Mouse (Mus musculus): ENCODE measurements at regions not wholly inside any gene's neighbourhood (a gene's known extent, or its start where the extent isn't known, plus 50 kb on each side); places are given as distances from the start of the nearest gene placed in this dataset.
A peak's percentile ranks its signal among the peaks of the same experiment; 100 is the strongest.

GRCm38 (mm10) chr2:128241280-128241665, 115.4 kb downstream of the Bcl2l11 start:
- Histone ChIP-seq H3K27ac (peak overlapping the region; percentile 84), H3K27me3 (ENCODE audit: poor library complexity, severe bottlenecking) (no peaks in the 10 kb centered on the region), H3K4me3 (no peak overlapping the region), H3K36me3 (replicated peaks) (no peaks in the 10 kb centered on the region), H3K9me3 (no peaks in the 10 kb centered on the region), H3K4me1 (peaks cover 22% of the 10 kb centered on the region)
- 3% methylated on average over 3 of the region's 3 CpGs for WGBS
- DNase-seq (ENCODE audit: extremely low spot score, low spot score) = peak; percentile 27

GRCm38 (mm10) chr2:128245544-128245943, 119.7 kb downstream of the Bcl2l11 start:
- peak overlapping the region; percentile 60 for H3K27ac ChIP-seq
- H3K9me3 ChIP-seq = 0 out of 2 replicates have a peak, but pooled peaks cover 3% of the 10 kb centered on the region
- 82% methylated on average over 10 of the region's 10 CpGs for WGBS
- H3K4me1 ChIP-seq = peaks cover 25% of the 10 kb centered on the region
- H3K36me3 ChIP-seq (replicated peaks) = no peaks in the 10 kb centered on the region
- H3K4me3 ChIP-seq = no peak overlapping the region
- DNase-seq (ENCODE audit: extremely low spot score, low spot score) = no peak
- no peaks in the 10 kb centered on the region for H3K27me3 ChIP-seq (ENCODE audit: poor library complexity, severe bottlenecking)

DNA sequence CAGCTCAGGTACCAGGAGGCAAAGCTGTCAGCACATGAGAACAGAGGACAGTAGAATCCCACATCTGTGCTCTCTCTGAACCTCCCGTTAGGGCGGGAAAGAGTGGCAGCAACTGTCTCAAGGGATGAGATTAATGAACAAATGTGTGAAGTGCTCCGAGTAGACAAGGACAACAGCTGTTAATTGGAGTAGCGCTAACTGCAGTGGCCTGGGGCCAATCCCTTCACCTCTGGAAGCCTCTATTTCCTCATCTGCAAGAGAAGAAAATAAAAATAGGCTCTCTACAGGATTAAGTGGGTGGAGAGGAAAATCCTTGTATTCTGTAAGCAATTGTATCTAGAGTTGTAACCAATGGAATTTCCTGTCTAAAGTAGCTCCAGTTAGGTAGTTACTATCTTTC, 122.1 kb downstream of the Bcl2l11 start:
- Histone ChIP-seq H3K27ac (0 out of 2 replicates have a peak overlapping the region, but pooled peaks have one; percentile 13), H3K4me1 (peaks cover 7% of the 10 kb centered on the region; the same call in 1 of the 2 replicates), H3K27me3 (ENCODE audit: poor library complexity, severe bottlenecking) (no peaks in the 10 kb centered on the region), H3K4me3 (no peak overlapping the region), H3K9me3 (0 out of 2 replicates have a peak, but pooled peaks cover 3% of the 10 kb centered on the region), H3K36me3 (replicated peaks) (no peaks in the 10 kb centered on the region)
- 60% methylated on average over 4 of the region's 4 CpGs for WGBS
- DNase-seq (ENCODE audit: extremely low spot score, low spot score) = no peak

DNA sequence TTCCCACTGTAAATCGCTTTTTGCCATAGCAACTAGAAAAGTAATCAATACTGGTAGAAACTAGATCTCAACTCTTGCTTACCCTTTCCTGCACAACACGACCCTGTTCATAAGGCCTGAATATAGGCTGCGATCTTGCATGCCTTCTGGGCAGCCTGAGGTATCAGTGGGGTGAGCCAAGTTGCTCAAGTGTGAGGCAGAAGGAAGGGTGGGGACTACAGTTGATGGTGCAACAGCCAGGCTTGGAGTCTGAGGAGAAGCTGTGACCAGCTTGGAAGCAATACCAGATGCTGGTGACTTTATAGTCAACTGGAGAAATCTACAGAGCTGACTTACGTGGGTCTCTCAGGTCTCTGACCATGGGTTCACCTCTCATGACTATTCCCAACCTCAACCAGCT, 123.3 kb downstream of the Bcl2l11 start:
- H3K27ac ChIP-seq = no peak overlapping the region
- H3K4me3 ChIP-seq = no peak overlapping the region
- no peaks in the 10 kb centered on the region for H3K27me3 ChIP-seq (ENCODE audit: poor library complexity, severe bottlenecking)
- no peaks in the 10 kb centered on the region for H3K36me3 ChIP-seq (replicated peaks)
- no peak for DNase-seq (ENCODE audit: extremely low spot score, low spot score)
- 89% methylated on average over 4 of the region's 4 CpGs for WGBS
- H3K9me3 ChIP-seq = 0 out of 2 replicates have a peak, but pooled peaks cover 3% of the 10 kb centered on the region
- peaks cover 7% of the 10 kb centered on the region; the same call in 1 of the 2 replicates for H3K4me1 ChIP-seq

GRCm38 (mm10) chr2:128249607-128250006, 123.8 kb downstream of the Bcl2l11 start:
- peaks cover 7% of the 10 kb centered on the region; the same call in 1 of the 2 replicates for H3K4me1 ChIP-seq
- 92% methylated on average over 2 of the region's 2 CpGs for WGBS
- no peak for DNase-seq (ENCODE audit: extremely low spot score, low spot score)
- no peaks in the 10 kb centered on the region for H3K36me3 ChIP-seq (replicated peaks)
- H3K4me3 ChIP-seq = no peak overlapping the region
- no peak overlapping the region for H3K27ac ChIP-seq
- H3K9me3 ChIP-seq = 0 out of 2 replicates have a peak, but pooled peaks cover 3% of the 10 kb centered on the region
- H3K27me3 ChIP-seq (ENCODE audit: poor library complexity, severe bottlenecking) = no peaks in the 10 kb centered on the region

- Histone ChIP-seq H3K27me3 (ENCODE audit: poor library complexity, severe bottlenecking) (no peaks in the 10 kb centered on the region), H3K36me3 (replicated peaks) (no peaks in the 10 kb centered on the region), H3K9me3 (0 out of 2 replicates have a peak, but pooled peaks cover 3% of the 10 kb centered on the region), H3K27ac (no peak overlapping the region), H3K4me3 (no peak overlapping the region), H3K4me1 (peaks cover 7% of the 10 kb centered on the region; the same call in 1 of the 2 replicates)
- no peak for DNase-seq (ENCODE audit: extremely low spot score, low spot score)
- WGBS = 87% methylated on average over 4 of the region's 4 CpGs
Measured at GRCm38 (mm10) chr2:128250841-128251240, 125.0 kb downstream of the Bcl2l11 start.

DNA sequence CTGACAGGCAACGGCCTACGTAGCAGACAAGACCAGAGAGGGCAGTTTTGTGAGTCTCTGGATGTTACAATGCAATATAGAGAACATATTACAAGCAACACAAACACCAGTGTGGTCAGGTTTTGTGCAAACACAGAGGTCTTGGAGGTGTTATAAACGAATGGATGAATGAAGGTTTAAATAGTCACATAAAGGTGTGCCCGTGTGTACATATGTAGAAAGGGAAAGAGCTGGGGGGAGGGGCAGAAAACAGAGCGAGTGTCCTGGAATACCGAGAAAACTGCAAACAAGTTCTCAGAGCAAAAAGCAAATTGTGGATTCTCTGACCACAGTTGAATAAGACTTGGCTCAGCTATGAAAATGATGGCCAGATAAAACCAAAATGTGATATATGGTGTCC, 130.8 kb downstream of the Bcl2l11 start:
- Histone ChIP-seq H3K36me3 (replicated peaks) (no peaks in the 10 kb centered on the region), H3K27ac (no peak overlapping the region), H3K27me3 (ENCODE audit: poor library complexity, severe bottlenecking) (no peaks in the 10 kb centered on the region), H3K4me1 (no peaks in the 10 kb centered on the region), H3K9me3 (no peaks in the 10 kb centered on the region), H3K4me3 (no peak overlapping the region)
- DNase-seq (ENCODE audit: extremely low spot score, low spot score) = no peak
- 84% methylated on average over 6 of the region's 6 CpGs for WGBS

GRCm38 (mm10) chr2:128257262-128257661, 131.4 kb downstream of the Bcl2l11 start:
- Histone ChIP-seq H3K36me3 (replicated peaks) (no peaks in the 10 kb centered on the region), H3K9me3 (no peaks in the 10 kb centered on the region), H3K4me3 (no peak overlapping the region), H3K4me1 (no peaks in the 10 kb centered on the region), H3K27me3 (ENCODE audit: poor library complexity, severe bottlenecking) (no peaks in the 10 kb centered on the region), H3K27ac (no peak overlapping the region)
- WGBS = 89% methylated on average over 9 of the region's 9 CpGs
- no peak for DNase-seq (ENCODE audit: extremely low spot score, low spot score)

DNA sequence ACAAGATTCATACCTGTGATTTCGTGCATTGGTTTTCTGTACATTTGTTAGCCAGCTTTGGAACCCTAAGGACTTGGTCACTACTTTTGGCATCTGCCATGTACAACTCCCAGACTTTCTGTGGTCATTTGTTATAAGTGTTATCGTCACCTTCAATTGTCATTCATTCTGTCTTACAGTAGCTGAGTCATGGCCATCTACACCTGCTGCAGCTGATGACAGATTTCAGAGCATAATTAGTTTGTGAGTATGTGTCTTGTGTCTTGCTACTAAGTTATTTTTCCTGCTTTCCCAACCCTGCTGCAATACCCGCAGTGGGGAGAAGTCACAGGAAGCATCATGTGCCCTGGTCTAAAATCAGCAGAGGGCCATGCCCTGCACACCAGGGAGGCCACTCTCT, 138.0 kb downstream of the Bcl2l11 start:
- WGBS = 93% methylated on average over 3 of the region's 3 CpGs
- no peak overlapping the region for H3K4me3 ChIP-seq
- H3K9me3 ChIP-seq = no peaks in the 10 kb centered on the region
- H3K27ac ChIP-seq = no peak overlapping the region
- H3K4me1 ChIP-seq = peaks cover 15% of the 10 kb centered on the region
- DNase-seq (ENCODE audit: extremely low spot score, low spot score) = no peak
- H3K27me3 ChIP-seq (ENCODE audit: poor library complexity, severe bottlenecking) = no peaks in the 10 kb centered on the region
- H3K36me3 ChIP-seq (replicated peaks) = no peaks in the 10 kb centered on the region

DNA sequence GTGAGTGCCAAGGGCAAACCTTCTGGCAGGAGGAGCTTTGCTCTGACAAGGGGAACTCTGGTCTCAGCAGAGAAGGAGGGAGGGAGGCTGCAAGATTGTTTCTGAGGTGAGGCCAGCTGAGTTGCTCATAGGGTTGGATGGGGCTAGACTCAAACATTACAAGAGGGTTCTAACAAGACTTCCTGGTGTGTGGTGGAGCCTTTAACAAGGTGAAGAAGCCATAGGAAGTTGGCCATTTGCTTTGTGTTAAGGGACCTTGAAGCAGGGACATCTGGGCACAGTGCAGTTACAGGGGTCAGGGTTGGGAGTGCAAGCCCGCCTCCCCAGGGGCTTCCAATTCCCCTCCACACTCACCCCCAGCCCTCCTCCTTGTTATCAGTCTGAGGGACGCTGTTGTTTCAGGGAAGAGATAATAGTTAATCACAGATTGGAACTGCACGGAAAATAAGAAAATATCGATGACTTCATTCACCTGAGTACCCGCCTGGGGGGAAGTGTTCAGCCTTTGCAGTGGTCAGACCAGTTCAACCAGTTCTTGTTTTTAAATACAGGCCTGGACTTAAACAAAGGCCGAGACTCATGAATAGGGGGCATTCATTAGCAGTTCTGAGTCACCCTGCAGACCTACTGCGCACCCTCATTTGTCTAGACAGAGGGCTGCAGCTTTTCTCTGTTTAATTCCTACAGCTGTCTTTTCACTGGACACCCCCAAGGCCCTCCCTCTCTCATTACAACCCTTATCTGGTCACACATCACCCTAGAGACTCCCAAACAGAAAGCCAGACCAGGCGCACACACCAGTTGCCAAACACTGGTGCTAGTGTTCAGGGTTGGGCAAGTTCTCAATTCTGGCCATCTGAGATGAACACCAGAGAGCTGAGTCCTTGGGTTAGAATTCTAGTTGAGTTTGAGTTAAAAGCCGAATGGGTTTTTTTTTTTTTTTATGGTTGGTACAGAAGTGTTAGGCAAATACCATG, 139.5 kb downstream of the Bcl2l11 start:
- Histone ChIP-seq H3K27ac (peak overlapping the region; percentile 71), H3K4me1 (peaks cover 15% of the 10 kb centered on the region), H3K27me3 (ENCODE audit: poor library complexity, severe bottlenecking) (no peaks in the 10 kb centered on the region), H3K9me3 (no peaks in the 10 kb centered on the region), H3K4me3 (no peak overlapping the region), H3K36me3 (replicated peaks) (no peaks in the 10 kb centered on the region)
- WGBS = 22% methylated on average over 9 of the region's 9 CpGs
- DNase-seq (ENCODE audit: extremely low spot score, low spot score) = no peak

- H3K27ac ChIP-seq = no peak overlapping the region
- no peaks in the 10 kb centered on the region for H3K36me3 ChIP-seq (replicated peaks)
- H3K9me3 ChIP-seq = no peaks in the 10 kb centered on the region
- H3K4me3 ChIP-seq = no peak overlapping the region
- H3K27me3 ChIP-seq (ENCODE audit: poor library complexity, severe bottlenecking) = 0 out of 2 replicates have a peak, but pooled peaks cover 7% of the 10 kb centered on the region
- H3K4me1 ChIP-seq = peaks cover 9% of the 10 kb centered on the region
- 77% methylated on average over 9 of the region's 9 CpGs for WGBS
- no peak for DNase-seq (ENCODE audit: extremely low spot score, low spot score)
Measured at GRCm38 (mm10) chr2:128270377-128271129, 144.7 kb downstream of the Bcl2l11 start.

- Histone ChIP-seq H3K36me3 (replicated peaks) (no peaks in the 10 kb centered on the region), H3K27me3 (ENCODE audit: poor library complexity, severe bottlenecking) (0 out of 2 replicates have a peak, but pooled peaks cover 7% of the 10 kb centered on the region), H3K4me1 (peaks cover 24% of the 10 kb centered on the region), H3K9me3 (no peaks in the 10 kb centered on the region), H3K4me3 (no peak overlapping the region), H3K27ac (no peak overlapping the region)
- no peak for DNase-seq (ENCODE audit: extremely low spot score, low spot score)
- 32% methylated on average over 7 of the region's 7 CpGs for WGBS
Measured at GRCm38 (mm10) chr2:128272789-128273188, 147.0 kb downstream of the Bcl2l11 start.
